Mouse (Mus musculus) neural tube, embryonic 15.5 days (tissue): ENCODE measurements around the gene Nkd2. TPM values are rescaled to one million over a fixed set of nuclear protein-coding genes. Genes with fewer than 3 reads are reported as not detected.

ENCODE experiments used
- ATAC-seq: fragments of 200-750 bp; cut with Nextera tagmentation; 2 replicates; pipeline ENCODE4 v1.8.0; 2017; ENCODE audit warnings: mild to moderate bottlenecking, moderate TSS enrichment, moderate library complexity; ENCODE audit not compliant: low FRiP score
- H3K27ac ChIP-seq: fragments of 300-500 bp; sonication (generic); replicated peaks from 2 replicates; pipeline ENCODE4 v1.5.1; 2015; ENCODE audit warnings: mild to moderate bottlenecking, inconsistent platforms
- H3K27me3 ChIP-seq: fragments of 300-500 bp; sonication (generic); replicated peaks from 2 replicates; pipeline ENCODE4 v1.6.1; 2015; ENCODE audit warnings: inconsistent platforms
- H3K36me3 ChIP-seq: fragments of 300-500 bp; sonication (generic); 2 replicates; pipeline ENCODE4 v1.6.1; 2015; ENCODE audit warnings: inconsistent platforms
- H3K4me1 ChIP-seq: fragments of 300-500 bp; sonication (generic); 2 replicates; pipeline ENCODE4 v1.6.1; 2015; ENCODE audit warnings: inconsistent platforms
- H3K4me2 ChIP-seq: fragments of 300-500 bp; sonication (generic); 2 replicates; pipeline ENCODE4 v1.6.1; 2015; ENCODE audit warnings: inconsistent platforms, mild to moderate bottlenecking, moderate library complexity
- H3K4me3 ChIP-seq: fragments of 300-500 bp; sonication (generic); replicated peaks from 2 replicates; pipeline ENCODE4 v1.5.1; 2015; ENCODE audit warnings: mild to moderate bottlenecking, inconsistent platforms
- H3K9ac ChIP-seq: fragments of 300-500 bp; sonication (generic); replicated peaks from 2 replicates; pipeline ENCODE4 v1.6.1; 2015; ENCODE audit warnings: mild to moderate bottlenecking, inconsistent platforms
- H3K9me3 ChIP-seq: fragments of 300-500 bp; sonication (generic); replicated peaks from 2 replicates; pipeline ENCODE4 v1.6.1; 2016; ENCODE audit warnings: inconsistent platforms
- WGBS: fragments of 180-500 bp; shearing (Covaris S2); methylation state at CpG from one replicate; pipeline ENCODE4 v1.1.7; 2015; ENCODE audit warnings: mixed read lengths; 5-methylcytosine and 5-hydroxymethylcytosine counted together
- polyA plus RNA-seq: library from polyadenylated mRNA; unstranded; fragments of >200 nt; fragmentation: Nextera tagmentation; extraction: Ambion mirVana; gene quantifications from 2 replicates; pipeline ENCODE4 v1.2.1, GENCODE M21; 2015

Nkd2 gene
- polyA plus RNA-seq, 1 experiment from 2014 or later: 12.2 TPM

DNA sequence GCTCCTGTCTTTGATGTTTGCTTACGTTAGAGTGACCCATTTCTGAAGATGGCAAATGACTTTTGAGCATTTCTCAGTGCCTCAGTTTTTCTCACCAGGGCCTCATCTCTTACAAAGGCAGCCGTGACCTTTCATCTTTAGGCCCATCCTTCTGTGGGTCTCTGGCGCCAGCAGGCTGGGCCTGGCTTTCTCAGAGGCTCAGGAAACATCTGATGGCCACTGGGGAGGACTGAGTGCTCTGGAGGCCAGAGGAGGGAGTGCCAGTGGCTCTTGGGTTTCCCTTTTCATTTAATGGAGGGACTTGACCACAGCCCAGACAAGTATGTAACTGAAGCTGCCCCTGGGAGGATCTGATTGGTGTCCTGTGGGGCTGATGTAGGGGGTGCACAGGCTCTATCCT, 76.3 kb downstream of the Nkd2 start:
- H3K4me3 ChIP-seq: no peak overlapping the region
- no peaks in the 10 kb centered on the region for H3K36me3 ChIP-seq
- H3K27me3 ChIP-seq: no peaks in the 10 kb centered on the region
- H3K4me1 ChIP-seq: peaks cover 10% of the 10 kb centered on the region; the same call in 1 of the 2 replicates
- 57% methylated on average over 3 of the region's 3 CpGs for WGBS
- no peak overlapping the region for H3K27ac ChIP-seq
- no peak overlapping the region for H3K4me2 ChIP-seq
- no peak for ATAC-seq
- no peak overlapping the region for H3K9ac ChIP-seq
- no peaks in the 10 kb centered on the region for H3K9me3 ChIP-seq

DNA sequence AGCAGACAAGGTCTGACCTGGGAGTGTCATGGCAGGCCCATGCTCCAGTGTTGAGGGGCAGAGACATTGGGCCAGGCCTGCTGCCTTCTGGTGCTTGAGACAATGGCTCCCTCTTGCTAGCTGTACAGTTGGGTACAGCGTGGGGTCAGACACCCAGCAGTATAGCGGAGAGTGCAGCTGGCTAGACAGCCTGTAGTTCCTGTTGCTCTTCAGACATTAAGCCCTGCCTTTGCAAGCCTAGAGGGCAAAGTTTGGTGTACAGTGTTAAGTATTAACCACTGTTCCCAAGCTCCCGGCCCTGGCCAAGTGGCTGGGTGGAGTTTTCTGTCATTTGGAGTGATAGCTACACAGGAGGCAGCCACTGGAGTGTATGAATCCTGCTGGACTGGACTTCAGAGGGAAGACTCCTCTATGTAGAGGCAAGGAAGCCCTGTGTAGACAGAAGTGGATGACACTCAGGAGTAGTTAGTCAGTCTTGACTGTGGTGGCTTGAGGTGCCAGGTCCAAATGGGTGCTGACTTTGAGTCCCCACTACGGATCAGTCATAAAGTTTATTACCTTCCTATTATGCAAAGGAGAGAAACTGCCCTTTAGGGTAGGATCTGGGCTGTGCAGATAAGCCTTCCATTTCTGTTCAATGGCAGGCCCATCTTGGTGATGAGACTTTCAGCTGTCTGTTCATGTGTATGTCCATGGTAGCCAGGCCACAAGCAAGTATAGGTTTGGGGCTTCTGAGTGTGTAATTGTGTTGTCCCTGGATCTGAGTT, 77.3 kb downstream of the Nkd2 start:
- no peak for ATAC-seq
- Histone ChIP-seq H3K36me3 (no peaks in the 10 kb centered on the region), H3K4me1 (peaks cover 13% of the 10 kb centered on the region), H3K27ac (no peak overlapping the region), H3K9ac (no peak overlapping the region), H3K9me3 (no peaks in the 10 kb centered on the region), H3K4me3 (no peak overlapping the region), H3K4me2 (no peak overlapping the region), H3K27me3 (no peaks in the 10 kb centered on the region)
- WGBS: 50% methylated on average over 4 of the region's 4 CpGs

Other genes with a start within 250 kb of the Nkd2 start
- 139 and 142 TPM in 2 replicates for gene Clptm1l, start 243.6 kb downstream of the Nkd2 start, polyA plus RNA-seq
- 5.8 and 6.6 TPM in 2 replicates for gene Tert, start 220.7 kb downstream of the Nkd2 start, polyA plus RNA-seq
- gene Slc6a18, start 169.6 kb downstream of the Nkd2 start, polyA plus RNA-seq: not detected in 2 replicates
- 0.36 and 0.40 TPM in 2 replicates for gene Slc6a19, start 142.8 kb downstream of the Nkd2 start, polyA plus RNA-seq
- gene Slc12a7, start 114.5 kb downstream of the Nkd2 start, polyA plus RNA-seq: 7.4 and 10.2 TPM in 2 replicates
- gene Trip13, start 90.2 kb upstream of the Nkd2 start, polyA plus RNA-seq: 9.6 and 15.5 TPM in 2 replicates
- gene Brd9, start 90.2 kb upstream of the Nkd2 start, polyA plus RNA-seq: 68.8 and 78.1 TPM in 2 replicates
- gene Zdhhc11, start 116.2 kb upstream of the Nkd2 start, polyA plus RNA-seq: not detected in 2 replicates
- 11.0 and 12.1 TPM in 2 replicates for gene Tppp, start 161.8 kb upstream of the Nkd2 start, polyA plus RNA-seq
- gene Cep72, start 214.7 kb upstream of the Nkd2 start, polyA plus RNA-seq: 7.5 and 7.9 TPM in 2 replicates